Mouse (Mus musculus): ENCODE data around the gene Chat. TPM values are rescaled to one million over a fixed set of nuclear protein-coding genes. Genes with fewer than 3 reads are reported as not detected.
A peak's percentile ranks its signal among the peaks of the same experiment; 100 is the strongest.

Gene Chat
- polyA plus RNA-seq, 1 experiment from 2014 or later: 0.89 TPM

DNA sequence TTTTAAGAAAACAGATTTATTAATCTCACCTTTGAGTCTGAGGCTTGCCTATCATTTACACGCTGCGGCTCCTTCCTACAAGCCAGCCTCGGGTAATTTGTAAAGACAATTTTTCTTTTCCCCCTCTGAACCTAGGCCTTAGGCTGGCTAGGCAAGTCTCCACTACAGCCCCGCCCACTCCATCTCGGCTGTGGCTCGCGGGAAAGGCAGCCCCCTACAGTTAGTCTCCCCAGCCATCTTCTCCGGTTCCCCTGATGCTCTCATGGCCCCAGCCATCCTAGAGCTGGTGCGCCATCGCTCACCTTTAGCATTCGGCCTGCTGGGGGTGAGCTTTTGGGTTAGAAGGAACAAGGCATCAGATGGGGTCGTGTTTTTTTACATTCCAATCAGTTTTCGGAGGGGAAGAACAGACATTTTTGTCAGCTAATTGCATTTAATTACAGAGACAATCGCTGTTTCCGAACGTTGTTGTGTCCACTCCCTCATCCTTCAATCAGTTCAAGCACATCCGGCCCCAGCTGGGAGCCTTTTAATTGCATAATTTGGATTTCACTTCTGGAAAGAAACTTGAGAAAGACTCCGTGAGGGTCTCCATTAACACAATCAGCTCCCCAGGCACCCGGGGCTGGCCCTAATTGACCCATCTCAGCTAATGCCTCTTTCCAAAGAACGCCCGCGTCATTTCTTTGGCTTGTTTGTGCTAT lies 86.2 kb downstream of the Chat start:
- no peaks in the 10 kb centered on the region for H3K36me3 ChIP-seq
- H3K4me3 ChIP-seq (replicated peaks): no peak overlapping the region
- H3K9ac ChIP-seq: no peak overlapping the region
- peaks cover 18% of the 10 kb centered on the region for H3K27me3 ChIP-seq (replicated peaks)
- no peak overlapping the region for H3K27ac ChIP-seq
- ATAC-seq: no peak
- no peaks in the 10 kb centered on the region for H3K4me1 ChIP-seq (replicated peaks)
- no peak overlapping the region for H3K4me2 ChIP-seq (replicated peaks)
- 21% methylated on average over 22 of the region's 22 CpGs for WGBS
- no peaks in the 10 kb centered on the region for H3K9me3 ChIP-seq

DNA sequence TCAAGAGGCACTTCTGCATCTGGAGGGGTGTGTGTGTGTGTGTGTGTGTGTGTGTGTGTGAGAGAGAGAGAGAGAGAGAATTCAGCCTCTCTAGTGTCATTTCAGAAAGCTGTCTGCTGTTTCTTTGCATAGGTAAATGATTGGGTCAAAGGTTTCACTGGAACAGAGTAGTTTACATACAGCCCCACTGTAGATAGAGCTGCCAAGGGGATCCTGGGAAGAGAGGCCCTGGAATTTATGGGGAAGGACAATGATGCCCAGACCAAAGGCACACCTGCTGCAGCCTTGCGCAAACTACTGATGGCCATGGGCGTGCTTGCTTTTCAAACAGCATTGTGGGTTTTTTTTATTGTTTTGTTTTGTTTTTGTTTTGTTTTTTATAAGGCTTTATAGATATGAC lies 93.3 kb downstream of the Chat start:
- WGBS: 69% methylated on average over 2 of the region's 2 CpGs
- H3K27ac ChIP-seq: no peak overlapping the region
- H3K9ac ChIP-seq: no peak overlapping the region
- no peaks in the 10 kb centered on the region for H3K36me3 ChIP-seq
- H3K4me2 ChIP-seq (replicated peaks): no peak overlapping the region
- ATAC-seq: peak; percentile 93
- no peak overlapping the region for H3K4me3 ChIP-seq (replicated peaks)
- no peaks in the 10 kb centered on the region for H3K9me3 ChIP-seq
- no peaks in the 10 kb centered on the region for H3K4me1 ChIP-seq (replicated peaks)
- no peaks in the 10 kb centered on the region for H3K27me3 ChIP-seq (replicated peaks)

DNA sequence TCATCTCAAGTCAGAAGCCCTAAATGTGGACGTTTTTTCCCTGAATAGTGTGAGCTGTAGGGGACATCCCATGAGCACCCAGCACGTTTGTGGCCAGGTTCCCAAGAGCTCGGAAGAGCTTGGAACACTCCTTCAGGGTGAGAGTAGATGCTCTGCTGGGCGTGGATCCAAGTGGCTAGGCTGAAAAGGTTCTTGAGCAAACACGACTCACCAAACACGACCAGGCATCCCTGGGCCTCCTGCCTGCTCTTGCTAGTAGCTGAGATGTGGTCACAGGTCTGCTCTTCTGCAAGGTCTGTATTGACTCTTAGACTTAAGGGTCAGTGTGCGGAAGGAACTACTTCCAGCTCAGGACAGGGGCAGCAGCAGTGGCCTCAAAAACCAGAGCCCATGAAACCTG lies 96.0 kb downstream of the Chat start:
- no peaks in the 10 kb centered on the region for H3K36me3 ChIP-seq
- H3K27me3 ChIP-seq (replicated peaks): no peaks in the 10 kb centered on the region
- no peak for ATAC-seq
- H3K27ac ChIP-seq: no peak overlapping the region
- 61% methylated on average over 7 of the region's 7 CpGs for WGBS
- H3K4me1 ChIP-seq (replicated peaks): no peaks in the 10 kb centered on the region
- no peak overlapping the region for H3K4me3 ChIP-seq (replicated peaks)
- H3K9ac ChIP-seq: no peak overlapping the region
- no peaks in the 10 kb centered on the region for H3K9me3 ChIP-seq
- H3K4me2 ChIP-seq (replicated peaks): no peak overlapping the region

DNA sequence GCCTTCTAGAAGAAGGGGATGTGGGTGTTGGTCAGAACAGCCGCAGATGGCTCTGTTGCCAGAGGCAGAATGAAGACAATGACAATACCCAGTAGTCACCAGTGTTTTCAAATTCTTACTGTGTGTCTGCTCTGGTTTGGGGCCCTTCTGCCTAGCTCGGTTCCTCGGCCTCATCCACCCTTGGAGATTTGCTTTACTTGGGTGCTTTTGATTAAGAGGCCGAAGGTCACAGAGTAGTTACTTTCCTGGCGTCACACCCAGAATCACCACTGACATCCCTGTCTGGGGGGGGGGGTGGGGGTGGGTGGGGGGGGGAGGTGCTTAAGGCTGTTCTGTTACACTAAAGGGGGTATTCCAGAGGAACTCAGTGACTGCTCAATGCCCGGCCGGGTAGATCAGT lies 101.4 kb downstream of the Chat start:
- no peaks in the 10 kb centered on the region for H3K4me1 ChIP-seq (replicated peaks)
- no peak overlapping the region for H3K27ac ChIP-seq
- no peak overlapping the region for H3K4me2 ChIP-seq (replicated peaks)
- no peaks in the 10 kb centered on the region for H3K27me3 ChIP-seq (replicated peaks)
- H3K4me3 ChIP-seq (replicated peaks): no peak overlapping the region
- no peak overlapping the region for H3K9ac ChIP-seq
- H3K36me3 ChIP-seq: no peaks in the 10 kb centered on the region
- H3K9me3 ChIP-seq: no peaks in the 10 kb centered on the region
- peak; percentile 58 for ATAC-seq
- 47% methylated on average over 7 of the region's 7 CpGs for WGBS

Other genes with a start within 250 kb of the Chat start
- gene Ogdhl, start 144.0 kb downstream of the Chat start, polyA plus RNA-seq (2015; fragmentation: Nextera tagmentation; extraction: Ambion mirVana): 21.9 and 22.5 TPM in 2 replicates
- not detected in 2 replicates for gene 1700024G13Rik, start 77.6 kb downstream of the Chat start, polyA plus RNA-seq (2015; fragmentation: Nextera tagmentation; extraction: Ambion mirVana)
- 8.4 TPM in 2 replicates for gene Slc18a3, start 1.1 kb downstream of the Chat start, polyA plus RNA-seq (2015; fragmentation: Nextera tagmentation; extraction: Ambion mirVana)
- 15.9 and 16.5 TPM in 2 replicates for gene Ercc6, start 47.5 kb upstream of the Chat start, polyA plus RNA-seq (2015; fragmentation: Nextera tagmentation; extraction: Ambion mirVana)
- gene Prrxl1, start 133.4 kb upstream of the Chat start, polyA plus RNA-seq (2015; fragmentation: Nextera tagmentation; extraction: Ambion mirVana): 0.80 and 1.0 TPM in 2 replicates
- gene 3425401B19Rik, start 219.3 kb upstream of the Chat start, polyA plus RNA-seq (2015; fragmentation: Nextera tagmentation; extraction: Ambion mirVana): 0.08 and 0.20 TPM in 2 replicates

Data from intestine, embryonic 15.5 days (tissue).